Mouse (Mus musculus): ENCODE data around the gene Syne4.

DNA sequence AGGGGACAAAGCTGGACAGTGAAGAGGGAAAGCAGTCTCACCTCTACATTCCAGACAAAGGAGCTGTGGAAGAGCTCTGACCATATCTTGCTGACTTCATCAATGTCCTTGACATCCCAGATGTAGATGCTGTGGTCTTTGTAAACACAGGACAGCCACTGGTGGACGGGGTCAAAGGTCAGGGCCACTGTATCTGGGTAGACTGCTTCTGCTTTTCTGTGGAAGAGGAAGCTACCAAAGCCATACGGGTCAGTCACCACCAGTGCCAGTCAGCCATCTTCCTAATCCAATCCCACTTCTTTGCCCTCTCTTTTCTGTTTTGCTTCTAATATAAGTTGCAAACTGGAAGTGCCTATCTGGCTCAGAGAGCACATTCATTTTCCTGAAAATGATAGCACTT is 49.6 kb upstream of the Syne4 start:
- TF ChIP-seq CTCF (IDR thresholded peaks at IDR 0.05; ENCODE audit: low read depth, low read length) (no peak), POLR2A (IDR thresholded peaks at IDR 0.05; ENCODE audit: borderline replicate concordance, low read depth, low read length) (no peak)
